Comparison of ENCODE assay signal across 26 mouse cellular contexts in genomic region chr11:18714400-18714799, GRCm38 (mm10).
DNase-seq lines count a peak whose midpoint lies in the region; ATAC-seq lines count a peak whose summit lies in the region.
"Had no signal": no experiment of that assay in that cellular context is flagged by ENCODE, and none has a peak within 500 bp of the region (broad histone marks: within the 10 kb centered on the region; RNA-seq: fewer than 3 reads in every experiment).

No protein-coding gene starts in this region.

- no peak overlapping the region for H3K4me2 ChIP-seq in hindbrain, embryonic 13.5 days
- H3K4me2 ChIP-seq in hindbrain, embryonic 16.5 days (ENCODE audit: low read length), result no peak overlapping the region
- H3K4me2 ChIP-seq in neural tube, embryonic 14.5 days (ENCODE audit: low read depth, low read length), result no peak overlapping the region
- no peak overlapping the region for H3K4me2 ChIP-seq in limb, embryonic 11.5 days (ENCODE audit: low read depth, severe bottlenecking)
- H3K4me2 ChIP-seq: embryonic facial prominence, embryonic 12.5 days; forebrain, embryonic 12.5 days; heart, embryonic 15.5 days; hindbrain, embryonic 15.5 days; limb, embryonic 12.5 days; liver, embryonic 12.5 days; midbrain, embryonic 13.5 days; neural tube, embryonic 13.5 days had no signal

- H3K4me1 ChIP-seq in hindbrain, embryonic 13.5 days (replicated peaks), result peaks cover 11% of the 10 kb centered on the region; the same call in 1 of the 2 replicates
- no peaks in the 10 kb centered on the region for H3K4me1 ChIP-seq in hindbrain, embryonic 16.5 days (ENCODE audit: control insufficient read depth, insufficient read depth, low read depth, low read length)
- H3K4me1 ChIP-seq in neural tube, embryonic 14.5 days (ENCODE audit: control insufficient read depth, insufficient read depth, low read length), result 0 out of 2 replicates have a peak, but pooled peaks cover 2% of the 10 kb centered on the region
- peaks cover 19% of the 10 kb centered on the region for H3K4me1 ChIP-seq in limb, embryonic 11.5 days (ENCODE audit: control insufficient read depth, insufficient read depth, low read length)
- H3K4me1 ChIP-seq: embryonic facial prominence, embryonic 12.5 days; heart, embryonic 15.5 days; liver, embryonic 12.5 days; midbrain, embryonic 13.5 days had no signal

- H3K9me3 ChIP-seq in hindbrain, embryonic 13.5 days, result no peaks in the 10 kb centered on the region
- H3K9me3 ChIP-seq in hindbrain, embryonic 16.5 days (ENCODE audit: control insufficient read depth, low read length), result no peaks in the 10 kb centered on the region
- no peaks in the 10 kb centered on the region for H3K9me3 ChIP-seq in neural tube, embryonic 14.5 days (ENCODE audit: control insufficient read depth, low read length)
- no peaks in the 10 kb centered on the region for H3K9me3 ChIP-seq in limb, embryonic 11.5 days (ENCODE audit: control insufficient read depth, low read length)
- H3K9me3 ChIP-seq: embryonic facial prominence, embryonic 12.5 days; forebrain, embryonic 12.5 days; heart, embryonic 15.5 days; hindbrain, embryonic 15.5 days; limb, embryonic 12.5 days; liver, embryonic 12.5 days; midbrain, embryonic 13.5 days; neural tube, embryonic 13.5 days had no signal

- H3K4me3 ChIP-seq in hindbrain, embryonic 13.5 days, result no peak overlapping the region
- no peak overlapping the region for H3K4me3 ChIP-seq in hindbrain, embryonic 16.5 days (ENCODE audit: low read length)
- no peak overlapping the region for H3K4me3 ChIP-seq in neural tube, embryonic 14.5 days (ENCODE audit: low read depth, low read length)
- H3K4me3 ChIP-seq in limb, embryonic 11.5 days (ENCODE audit: low read depth, low read length), result no peak overlapping the region
- H3K4me3 ChIP-seq: embryonic facial prominence, embryonic 12.5 days; erythroblast, embryonic 14.5 days; forebrain, embryonic 12.5 days; heart, embryonic 15.5 days; hindbrain, embryonic 15.5 days; layer of hippocampus, adult 2 months; limb, embryonic 12.5 days; liver, embryonic 12.5 days; midbrain, embryonic 13.5 days; neural tube, embryonic 13.5 days had no signal

- H3K27ac ChIP-seq in hindbrain, embryonic 13.5 days, result peak overlapping the region; percentile 55; the same call in 1 of the 2 replicates
- H3K27ac ChIP-seq in hindbrain, embryonic 16.5 days (ENCODE audit: low read depth, low read length), result no peak overlapping the region
- no peak overlapping the region; the same call in 1 of the 2 replicates for H3K27ac ChIP-seq in neural tube, embryonic 14.5 days (ENCODE audit: low read depth, low read length)
- H3K27ac ChIP-seq in limb, embryonic 11.5 days (replicated peaks; ENCODE audit: low read depth, low read length), result no peak overlapping the region
- H3K27ac ChIP-seq: embryonic facial prominence, embryonic 12.5 days; forebrain, embryonic 12.5 days; heart, embryonic 15.5 days; layer of hippocampus, adult 2 months; limb, embryonic 12.5 days; liver, embryonic 12.5 days; midbrain, embryonic 13.5 days had no signal

- ATAC-seq in hindbrain, embryonic 13.5 days (ENCODE audit: low FRiP score), result no peak
- no peak for ATAC-seq in hindbrain, embryonic 16.5 days
- ATAC-seq in neural tube, embryonic 14.5 days (ENCODE audit: low read depth), result peak; percentile 75; the same call in 1 of the 2 replicates
- no peak for ATAC-seq in limb, embryonic 11.5 days (ENCODE audit: insufficient number of reproducible peaks, low FRiP score, low TSS enrichment, low read depth)
- ATAC-seq: intestine, postnatal 0 days; liver, embryonic 12.5 days; midbrain, embryonic 13.5 days had no signal

- no peaks in the 10 kb centered on the region for H3K36me3 ChIP-seq in hindbrain, embryonic 13.5 days
- H3K36me3 ChIP-seq in hindbrain, embryonic 16.5 days (ENCODE audit: control insufficient read depth, insufficient read depth, low read length), result no peaks in the 10 kb centered on the region
- H3K36me3 ChIP-seq in neural tube, embryonic 14.5 days (ENCODE audit: control insufficient read depth, insufficient read depth, low read length), result no peaks in the 10 kb centered on the region
- H3K36me3 ChIP-seq in limb, embryonic 11.5 days (ENCODE audit: control insufficient read depth, insufficient read depth, low read length), result no peaks in the 10 kb centered on the region
- H3K36me3 ChIP-seq: embryonic facial prominence, embryonic 12.5 days; forebrain, embryonic 12.5 days; heart, embryonic 15.5 days; hindbrain, embryonic 15.5 days; limb, embryonic 12.5 days; liver, embryonic 12.5 days; midbrain, embryonic 13.5 days; neural tube, embryonic 13.5 days had no signal

- 61% methylated on average over 5 of the region's 5 CpGs for WGBS in hindbrain, embryonic 13.5 days
- WGBS in hindbrain, embryonic 16.5 days, result 60% methylated on average over 5 of the region's 5 CpGs
- 22% methylated on average over 5 of the region's 5 CpGs for WGBS in neural tube, embryonic 14.5 days
- WGBS in limb, embryonic 11.5 days, result 4% methylated on average over 5 of the region's 5 CpGs

- no peak for DNase-seq in neural tube, embryonic 10.5 days (ENCODE audit: extremely low spot score, low spot score)
- peak; percentile 50 for DNase-seq in limb, embryonic 11.5 days (ENCODE audit: low spot score)
- DNase-seq in lung, postnatal 25 days (ENCODE audit: low spot score), result no peak
- DNase-seq in adrenal gland, adult (ENCODE audit: inconsistent age in 2 of 2, low spot score in 1 of 2), result no peak
- DNase-seq: adrenal gland, postnatal 14 days; gastrocnemius, postnatal 36 days; heart, postnatal 36 days; kidney, postnatal 10 days; lung, adult 18-20 months; lung, postnatal 10 days; right cerebral cortex, adult 18-20 months; right cerebral cortex, postnatal 4 days had no signal

- no peak overlapping the region for H3K9ac ChIP-seq in hindbrain, embryonic 13.5 days
- H3K9ac ChIP-seq in hindbrain, embryonic 16.5 days (ENCODE audit: low read depth, low read length), result no peak overlapping the region
- no peak overlapping the region for H3K9ac ChIP-seq in neural tube, embryonic 14.5 days (replicated peaks; ENCODE audit: low read depth, low read length)
- H3K9ac ChIP-seq in limb, embryonic 11.5 days (ENCODE audit: low read length), result no peak overlapping the region
- H3K9ac ChIP-seq: embryonic facial prominence, embryonic 12.5 days; forebrain, embryonic 12.5 days; heart, embryonic 15.5 days; hindbrain, embryonic 15.5 days; limb, embryonic 12.5 days; liver, embryonic 12.5 days; midbrain, embryonic 13.5 days; neural tube, embryonic 13.5 days had no signal

- no peaks in the 10 kb centered on the region for H3K27me3 ChIP-seq in hindbrain, embryonic 13.5 days
- no peaks in the 10 kb centered on the region for H3K27me3 ChIP-seq in hindbrain, embryonic 16.5 days (replicated peaks; ENCODE audit: control insufficient read depth, insufficient read depth, low read length)
- H3K27me3 ChIP-seq in neural tube, embryonic 14.5 days (ENCODE audit: control insufficient read depth, insufficient read depth, low read length), result no peaks in the 10 kb centered on the region
- no peaks in the 10 kb centered on the region for H3K27me3 ChIP-seq in limb, embryonic 11.5 days (ENCODE audit: control insufficient read depth, insufficient read depth, low read length)
- H3K27me3 ChIP-seq: embryonic facial prominence, embryonic 12.5 days; forebrain, embryonic 12.5 days; heart, embryonic 15.5 days; hindbrain, embryonic 15.5 days; liver, embryonic 12.5 days; midbrain, embryonic 13.5 days; neural tube, embryonic 13.5 days had no signal
